Mouse (Mus musculus) ovary, postnatal 36 days (tissue): ENCODE measurements around the gene Alg9.

Experiments used
- DNase-seq: peaks from one replicate; pipeline ENCODE4 v3.0.0; 2022; ENCODE audit warnings: low spot score, mixed read lengths

The Alg9 gene

DNA sequence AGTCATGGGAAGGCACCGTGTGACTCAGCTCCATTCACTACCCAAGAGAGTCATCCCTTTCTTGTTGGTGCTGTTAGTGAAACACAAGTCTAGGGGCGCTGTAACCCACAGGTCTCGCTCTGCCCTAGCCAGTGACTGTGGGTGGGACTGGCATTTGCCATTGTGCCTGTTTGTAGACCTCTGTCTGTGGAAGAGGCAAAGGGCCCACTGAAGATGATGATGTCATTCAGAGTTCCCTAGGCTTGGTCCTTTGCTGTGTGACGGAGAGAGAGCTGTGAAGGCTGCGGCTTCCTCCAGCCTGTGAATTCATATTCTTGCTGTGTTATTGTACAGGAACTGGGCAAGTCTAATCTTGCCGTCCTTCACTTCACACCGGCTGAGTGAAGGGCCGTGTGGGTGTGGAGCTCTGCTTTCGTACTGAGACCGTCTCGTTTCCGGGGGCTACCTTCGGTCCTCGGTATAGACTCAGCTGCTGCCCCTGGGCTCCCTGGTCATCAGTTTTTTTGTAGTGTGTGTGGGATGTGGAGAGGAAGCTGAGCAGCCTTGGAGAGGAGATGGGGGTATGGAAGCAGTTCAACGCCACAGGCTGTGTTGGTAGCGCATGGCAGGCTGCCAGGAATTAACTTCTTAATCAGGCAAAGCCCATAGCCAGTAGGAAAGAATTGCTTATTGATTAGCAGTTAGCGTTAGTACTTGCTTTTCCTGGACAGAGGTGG, 78.0 kb downstream of the Alg9 start:
- peak; percentile 39 for DNase-seq

DNA sequence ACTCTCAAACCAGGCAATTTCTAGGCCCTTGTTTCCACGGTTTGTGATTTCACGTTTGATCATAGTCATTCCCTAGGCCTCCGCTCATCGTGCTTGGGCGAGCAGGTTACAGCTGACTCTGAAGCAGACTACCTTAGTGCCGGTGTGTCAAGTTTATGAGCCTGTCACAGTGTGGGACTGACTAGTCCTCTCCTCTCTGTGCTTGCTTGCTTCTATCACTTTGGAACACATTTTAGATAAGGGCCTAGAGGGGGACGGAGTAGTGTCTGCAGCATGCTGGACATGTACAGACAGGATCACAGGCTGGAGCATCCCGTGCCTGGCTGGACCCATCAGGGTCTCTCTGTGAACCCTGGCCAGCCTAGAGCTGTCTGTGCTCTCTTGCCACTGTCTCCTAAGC, 79.6 kb downstream of the Alg9 start:
- no peak for DNase-seq

DNA sequence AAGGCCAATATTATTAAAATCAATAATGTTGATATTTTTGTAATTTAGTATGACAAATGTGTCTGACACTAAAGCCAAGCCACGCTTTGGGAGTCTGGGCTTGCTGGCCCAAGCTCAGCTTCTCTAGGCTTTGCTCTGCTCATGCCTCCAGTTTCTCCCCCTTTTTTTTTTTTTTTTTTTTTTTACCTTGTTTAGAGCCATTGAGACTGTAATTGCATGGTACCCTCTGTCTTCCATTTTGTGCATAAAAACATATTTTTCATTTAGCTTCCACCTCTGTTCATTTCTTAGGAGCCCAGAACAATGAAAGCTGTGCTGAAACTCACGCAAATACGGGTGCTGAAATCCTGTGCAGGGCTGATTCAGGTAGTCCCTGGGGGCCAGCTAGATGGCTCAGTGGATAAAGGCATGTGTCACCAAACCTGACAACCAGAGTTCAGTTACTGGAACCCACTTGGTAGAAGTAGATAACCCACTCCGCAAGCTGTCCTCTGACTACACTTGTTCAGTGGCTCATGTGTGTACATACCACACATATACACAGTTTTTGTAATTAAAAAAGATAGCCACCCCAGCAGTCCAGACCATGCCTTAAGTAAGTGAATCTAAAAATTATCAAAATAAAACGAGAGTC, 80.4 kb downstream of the Alg9 start:
- DNase-seq, result no peak

DNA sequence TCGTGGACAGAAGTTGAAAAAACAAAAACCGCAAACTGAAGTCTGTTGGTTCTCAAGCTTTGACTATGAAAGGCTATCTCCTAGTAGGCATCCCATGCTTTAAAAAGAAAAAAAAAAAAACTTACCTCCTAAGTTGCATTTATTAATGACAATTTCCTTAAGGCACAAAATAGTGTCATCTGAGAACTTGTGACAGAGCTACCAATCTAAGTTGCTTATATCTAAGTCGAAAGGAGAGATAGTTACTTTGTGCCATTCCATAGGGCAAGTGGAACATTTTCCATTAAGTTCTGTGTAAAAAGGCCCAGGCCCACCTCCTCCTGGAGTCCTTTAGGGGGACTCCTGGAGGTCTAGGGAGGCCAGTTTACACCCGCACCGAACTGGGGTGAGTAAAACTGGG, 81.0 kb downstream of the Alg9 start:
- DNase-seq, result no peak

DNA sequence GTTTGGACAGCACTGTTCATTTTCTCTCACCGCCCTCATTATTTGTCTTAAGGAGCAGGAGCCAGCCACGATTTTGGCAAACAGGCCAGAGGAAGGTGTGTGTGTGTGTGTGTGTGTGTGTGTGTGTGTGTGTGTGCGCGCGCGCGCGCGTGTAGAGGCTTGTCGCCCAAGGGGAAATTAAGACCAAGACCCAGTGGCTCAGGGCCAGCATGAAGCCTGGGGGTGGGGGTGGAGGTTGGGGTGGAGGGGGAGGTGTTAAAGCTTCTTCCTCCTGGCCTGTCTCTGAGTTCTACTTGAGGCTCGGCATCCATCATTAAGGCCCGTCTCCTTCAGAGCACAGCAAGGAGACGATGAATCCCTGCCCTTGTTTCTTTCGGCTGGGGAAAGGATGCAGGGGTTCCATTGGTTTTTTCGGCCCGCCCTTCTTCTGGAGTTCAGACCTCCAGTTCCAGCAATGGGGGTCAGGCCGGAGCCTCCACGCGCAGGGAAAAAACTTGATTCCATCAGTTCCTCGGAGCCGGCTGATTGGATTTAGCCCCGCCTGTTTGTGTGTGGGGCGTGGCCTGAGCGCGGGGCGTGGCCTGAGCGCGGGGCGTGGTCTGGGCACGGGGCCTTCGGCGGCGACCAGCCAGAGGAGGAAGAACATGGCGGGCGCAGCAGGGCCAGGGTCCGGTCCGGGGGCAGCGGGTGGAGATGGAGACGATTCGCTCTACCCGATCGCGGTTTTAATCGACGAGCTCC, 81.7 kb downstream of the Alg9 start:
- peak; percentile 96 for DNase-seq

DNA sequence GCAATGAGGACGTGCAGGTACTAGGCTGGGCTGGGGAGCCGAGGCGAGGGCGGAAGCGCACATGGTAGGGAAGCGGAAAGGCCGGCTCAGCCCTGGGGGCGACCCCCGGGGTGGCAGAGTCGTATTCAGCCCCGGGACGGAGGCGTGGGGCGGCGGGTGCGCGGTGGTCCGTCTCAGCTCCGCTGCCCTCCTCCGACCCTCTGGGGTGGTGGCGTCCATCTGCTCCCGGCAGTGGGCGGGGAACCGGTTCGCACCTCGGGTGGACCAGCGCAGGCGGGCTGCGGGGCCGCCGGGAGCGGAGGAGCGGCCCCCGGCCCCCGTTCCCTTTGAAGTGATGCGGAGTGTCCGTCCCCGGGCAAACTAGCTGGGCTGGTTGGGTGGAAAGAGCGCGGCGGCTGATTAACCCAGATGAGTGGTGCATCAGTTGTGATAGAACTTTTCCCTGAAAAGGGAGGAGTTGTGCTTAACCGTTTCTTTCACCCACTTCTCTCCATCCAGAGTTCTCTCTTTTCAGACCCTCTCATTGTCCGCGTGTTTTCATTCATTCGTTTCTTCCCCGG, 82.3 kb downstream of the Alg9 start:
- no peak for DNase-seq

DNA sequence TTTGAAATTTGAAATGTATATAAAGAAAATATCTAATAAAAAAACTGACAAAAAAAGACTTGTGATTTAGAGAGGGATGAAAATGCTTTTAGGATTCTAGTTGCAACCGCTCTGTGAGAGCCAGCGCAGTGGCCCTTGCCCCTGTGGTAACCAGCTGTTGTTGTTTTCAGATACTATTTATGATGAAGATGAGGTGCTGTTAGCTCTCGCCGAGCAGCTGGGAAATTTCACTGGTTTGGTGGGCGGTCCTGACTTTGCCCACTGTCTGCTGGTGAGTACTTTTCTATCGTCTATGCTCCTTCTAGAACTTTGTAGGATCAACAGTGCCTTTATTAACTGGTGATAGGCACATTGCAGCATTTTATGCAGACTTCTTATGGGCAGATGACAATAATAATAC, 83.9 kb downstream of the Alg9 start:
- DNase-seq, result no peak

DNA sequence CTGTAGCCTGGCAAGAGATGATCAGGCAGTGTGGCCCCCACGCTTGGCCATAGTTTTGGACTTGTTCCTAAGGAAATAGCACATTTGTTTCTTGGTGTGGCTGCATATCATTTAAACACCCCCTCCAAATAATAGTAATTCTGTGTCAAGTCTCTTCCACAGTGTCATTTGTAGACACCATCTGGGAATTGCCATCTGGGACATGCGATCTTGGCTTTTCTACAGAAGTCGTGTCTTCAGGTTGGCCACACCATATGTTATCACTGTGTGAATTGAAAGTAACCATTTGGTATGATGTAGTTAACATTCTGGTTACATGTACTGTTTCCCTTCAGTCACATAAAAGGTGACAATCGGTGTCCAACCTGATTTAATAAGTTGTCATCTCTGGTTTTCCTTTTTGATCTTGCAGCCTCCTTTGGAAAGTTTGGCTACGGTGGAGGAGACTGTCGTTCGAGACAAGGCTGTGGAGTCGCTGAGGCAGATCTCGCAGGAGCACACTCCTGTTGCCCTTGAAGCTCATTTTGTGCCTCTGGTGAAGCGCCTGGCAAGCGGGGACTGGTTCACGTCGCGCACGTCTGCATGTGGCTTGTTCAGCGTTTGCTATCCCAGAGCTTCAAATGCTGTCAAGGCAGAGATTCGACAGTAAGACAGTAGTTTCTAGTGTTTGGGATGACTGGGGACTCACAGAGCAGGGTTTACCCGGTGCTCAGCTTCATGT, 86.5 kb downstream of the Alg9 start:
- no peak for DNase-seq

DNA sequence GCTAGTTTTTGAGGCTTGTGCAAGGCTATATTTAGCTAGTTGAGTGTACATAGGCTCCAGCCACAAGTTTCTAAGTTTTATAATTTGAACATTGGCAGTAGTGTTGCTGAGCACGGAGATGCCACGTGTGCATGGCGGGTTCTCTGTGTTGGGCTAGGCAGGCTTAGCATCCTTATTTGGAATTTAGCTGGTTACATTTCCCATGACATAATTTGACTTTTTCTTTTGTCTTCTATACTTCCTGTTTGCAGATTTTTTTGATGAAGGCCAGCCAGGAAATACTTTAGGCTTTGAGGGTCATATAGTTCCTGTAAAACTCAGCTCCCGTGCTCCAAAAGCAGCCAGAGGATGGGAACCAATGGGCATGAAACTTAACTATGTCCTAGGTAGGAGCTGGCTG, 89.0 kb downstream of the Alg9 start:
- no peak for DNase-seq

DNA sequence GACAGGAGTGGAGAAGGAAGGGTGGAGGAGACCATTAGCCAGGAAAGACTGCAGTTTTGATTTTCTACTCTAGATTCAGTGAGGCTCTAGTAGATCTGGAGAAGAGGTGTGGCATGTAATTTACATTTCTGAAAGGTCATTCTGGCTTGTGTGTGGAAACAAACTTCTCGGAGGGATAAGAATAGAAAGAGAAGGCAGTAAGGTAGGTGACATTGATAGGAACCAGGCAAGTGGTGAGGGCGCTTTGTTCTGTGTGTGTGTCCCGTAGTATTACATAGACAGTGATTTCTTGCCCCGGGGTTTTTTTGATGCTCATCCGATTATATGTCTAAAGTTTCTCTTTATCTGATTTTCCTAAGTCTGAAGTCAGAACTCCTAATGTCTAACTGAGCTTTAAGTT, 90.1 kb downstream of the Alg9 start:
- DNase-seq, result no peak

DNA sequence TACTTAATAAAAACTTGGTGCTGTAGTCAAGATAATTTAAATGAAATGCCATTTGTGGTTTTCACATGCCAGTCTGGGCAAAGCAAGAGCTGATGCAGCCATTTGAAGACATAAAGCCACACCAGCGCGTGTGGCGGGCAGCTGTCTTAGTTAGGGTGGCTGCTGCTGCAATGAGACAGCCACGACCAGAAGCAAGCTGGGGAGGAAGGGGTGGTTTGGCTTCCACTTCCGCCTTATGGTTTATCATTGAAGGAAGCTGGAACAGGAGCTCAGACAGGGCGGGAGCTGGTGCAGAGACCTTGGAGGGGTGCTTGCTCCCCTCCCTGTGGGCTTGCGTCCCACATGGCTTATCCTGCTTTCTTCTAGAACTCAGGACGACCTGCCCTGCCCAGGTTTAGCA, 91.0 kb downstream of the Alg9 start:
- no peak for DNase-seq

DNA sequence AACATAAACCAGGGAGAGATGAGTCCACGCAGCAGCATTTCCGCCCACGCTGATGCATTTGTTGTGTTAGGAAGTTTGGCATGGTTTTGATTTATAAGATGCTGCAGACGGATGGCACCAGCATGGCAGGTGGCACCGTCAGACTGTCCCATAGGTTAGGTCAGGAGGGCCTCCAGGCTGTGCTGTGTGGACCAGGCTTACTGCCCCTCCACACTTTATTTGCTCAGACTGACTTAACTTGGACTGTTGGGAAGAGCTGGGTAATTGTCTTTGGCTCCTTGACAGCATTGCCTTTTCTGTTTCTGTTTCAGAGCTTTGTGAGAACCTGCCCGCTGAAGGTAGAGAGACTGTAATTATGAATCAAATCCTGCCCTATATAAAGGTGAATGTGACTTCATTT, 92.2 kb downstream of the Alg9 start:
- no peak for DNase-seq

DNA sequence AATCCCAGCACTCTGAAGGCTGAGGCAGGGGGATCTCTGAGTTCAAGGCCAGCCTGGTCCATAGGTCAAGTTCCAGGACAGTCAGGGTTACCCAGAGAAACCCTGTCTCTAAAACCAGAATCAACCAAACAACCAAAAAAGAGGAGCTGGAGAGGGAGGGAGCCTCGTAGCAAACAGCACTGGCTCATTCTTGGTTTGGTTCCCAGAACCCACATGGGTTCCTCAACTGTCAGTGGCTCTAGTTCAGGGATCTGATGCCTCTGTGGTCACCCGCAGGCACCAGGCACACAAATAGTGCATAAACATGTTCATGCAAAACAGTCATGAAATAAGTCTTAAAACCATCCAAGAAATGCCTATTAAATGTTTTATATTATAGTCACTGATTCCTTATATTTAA, 93.4 kb downstream of the Alg9 start:
- DNase-seq, result no peak

DNA sequence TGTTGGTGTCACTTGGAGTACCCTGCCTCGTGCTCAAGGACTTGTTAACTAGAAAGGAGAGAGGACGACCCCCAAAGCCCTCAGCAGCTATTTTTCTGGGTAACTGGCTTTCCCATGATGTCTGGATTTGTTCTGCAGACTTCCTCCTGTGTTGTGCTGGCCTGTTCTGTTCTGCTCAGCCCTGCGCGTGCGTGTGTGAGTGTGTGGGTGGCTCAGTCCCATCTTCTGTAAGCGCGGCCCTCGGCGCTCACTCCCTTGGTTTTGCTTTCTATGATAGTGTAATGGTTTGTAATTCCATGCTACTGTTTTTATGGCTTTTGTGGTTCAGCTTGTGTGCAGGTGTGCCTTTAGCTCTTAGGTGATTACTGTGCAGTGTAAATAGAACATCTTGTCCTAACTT, 98.4 kb downstream of the Alg9 start:
- DNase-seq, result no peak

DNA sequence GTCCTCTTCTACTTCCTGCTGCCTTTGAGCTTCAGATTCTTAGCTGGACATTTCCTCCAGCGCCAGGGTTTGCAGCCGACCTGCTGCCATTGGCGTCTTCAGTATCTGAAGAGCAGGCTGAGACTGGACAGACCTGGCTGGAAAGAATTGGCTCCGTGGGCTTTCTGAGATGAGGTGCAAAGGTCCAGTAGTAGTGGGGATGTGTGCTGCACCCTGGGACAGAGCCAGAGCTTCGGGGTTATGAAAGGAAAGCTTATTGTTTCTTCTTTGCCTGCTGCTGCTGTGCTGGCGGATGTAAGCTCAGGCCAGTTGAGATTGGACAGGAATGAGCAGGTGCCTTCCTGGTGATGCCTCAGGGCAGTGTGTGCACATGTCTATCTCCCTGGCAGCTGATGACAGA, 99.2 kb downstream of the Alg9 start:
- no peak for DNase-seq

DNA sequence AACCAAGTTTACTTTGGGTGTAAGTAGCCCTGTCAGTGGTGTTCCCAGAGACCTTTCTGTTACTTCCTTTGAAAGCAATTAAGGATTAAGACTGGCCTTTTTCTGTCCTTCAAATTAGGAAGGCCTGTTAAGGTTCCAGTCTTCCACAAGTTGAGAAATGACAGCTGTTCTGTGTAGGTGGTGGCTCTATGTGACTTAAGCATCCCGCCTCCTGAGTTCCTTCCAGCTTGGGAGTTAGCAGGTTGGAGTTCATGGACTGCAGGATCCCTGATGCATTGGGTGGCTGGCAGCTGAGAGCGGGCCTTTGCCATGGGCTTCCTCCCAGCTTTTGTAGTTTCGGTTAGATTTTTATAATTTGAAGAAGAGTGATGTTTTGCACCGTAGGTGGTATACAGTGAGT, 100.7 kb downstream of the Alg9 start:
- no peak for DNase-seq

DNA sequence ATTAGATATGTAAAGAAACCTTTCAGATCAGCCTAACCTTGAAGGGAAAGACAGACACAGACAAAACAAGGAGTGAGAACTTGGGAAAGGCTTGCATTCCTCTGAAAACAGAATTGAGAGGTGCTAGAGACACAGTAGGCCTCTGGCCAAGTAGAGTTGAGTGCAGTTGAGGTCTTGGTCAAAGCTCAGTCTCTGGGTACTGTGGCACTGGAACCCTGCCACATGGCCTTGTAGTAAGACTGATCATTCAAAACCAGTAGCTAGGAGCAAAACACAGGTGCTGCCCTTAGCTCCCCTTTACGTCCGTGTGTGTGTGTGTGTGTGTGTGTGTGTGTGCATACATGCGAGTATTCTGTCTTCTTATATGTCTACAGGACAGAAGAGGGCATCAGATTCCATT, 101.5 kb downstream of the Alg9 start:
- peak; percentile 42 for DNase-seq

DNA sequence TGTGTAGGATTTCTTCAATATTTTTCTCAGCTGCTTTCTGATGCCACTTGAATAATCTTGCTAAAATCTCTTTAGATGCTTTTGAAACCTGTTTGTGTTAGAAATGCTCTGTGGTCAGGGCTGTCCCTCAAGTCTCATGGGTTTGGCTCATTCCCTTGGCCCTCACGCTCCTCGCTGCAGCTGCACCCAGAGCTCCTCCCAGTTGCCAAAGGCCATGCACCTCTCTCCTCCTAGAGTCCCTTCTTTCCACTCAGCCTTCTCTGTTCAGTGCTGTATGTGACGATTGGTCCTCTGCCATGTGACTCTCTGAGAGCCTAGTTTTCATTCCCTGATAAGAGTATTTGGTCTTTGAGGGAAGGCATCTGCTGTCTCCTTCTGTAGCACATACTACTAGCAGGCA, 102.6 kb downstream of the Alg9 start:
- no peak for DNase-seq

DNA sequence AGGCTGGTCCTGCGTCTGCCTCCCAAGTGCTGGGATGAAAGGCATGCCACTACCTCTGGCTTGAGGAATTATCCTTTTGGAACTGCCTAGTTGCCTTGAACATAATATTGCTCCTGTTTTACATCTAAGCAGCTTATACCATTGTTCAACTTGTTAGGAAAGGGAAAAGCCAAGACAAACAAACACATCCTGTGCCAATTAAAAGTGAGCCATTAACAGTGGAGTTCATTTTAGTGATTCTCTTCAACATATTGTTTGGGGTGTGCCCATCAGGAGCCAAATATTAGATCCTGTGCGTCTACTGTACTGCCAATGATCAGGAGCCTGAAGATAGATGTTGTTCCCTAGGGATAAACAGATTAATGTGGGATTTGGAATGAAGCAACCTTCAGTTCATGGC, 107.4 kb downstream of the Alg9 start:
- no peak for DNase-seq

DNA sequence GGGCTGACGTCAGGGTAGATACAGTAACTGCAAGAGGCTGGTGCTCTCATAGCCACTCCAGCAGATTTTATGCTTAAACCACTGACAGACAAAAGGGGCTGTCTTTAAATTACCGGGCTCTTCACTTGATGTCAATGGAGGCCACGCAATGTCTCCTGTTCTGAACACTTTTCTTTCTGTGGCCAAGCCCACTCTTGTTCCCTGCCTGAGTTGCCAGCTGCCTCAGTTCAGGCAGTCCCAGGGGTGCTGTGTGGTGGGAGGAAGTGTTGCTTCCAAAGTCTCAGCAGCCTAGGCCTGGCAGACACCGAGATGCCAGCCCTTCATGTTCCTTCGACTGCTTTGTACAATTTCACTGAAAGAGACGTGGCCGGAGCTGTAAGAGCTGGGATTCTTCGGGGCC, 109.3 kb downstream of the Alg9 start:
- no peak for DNase-seq

DNA sequence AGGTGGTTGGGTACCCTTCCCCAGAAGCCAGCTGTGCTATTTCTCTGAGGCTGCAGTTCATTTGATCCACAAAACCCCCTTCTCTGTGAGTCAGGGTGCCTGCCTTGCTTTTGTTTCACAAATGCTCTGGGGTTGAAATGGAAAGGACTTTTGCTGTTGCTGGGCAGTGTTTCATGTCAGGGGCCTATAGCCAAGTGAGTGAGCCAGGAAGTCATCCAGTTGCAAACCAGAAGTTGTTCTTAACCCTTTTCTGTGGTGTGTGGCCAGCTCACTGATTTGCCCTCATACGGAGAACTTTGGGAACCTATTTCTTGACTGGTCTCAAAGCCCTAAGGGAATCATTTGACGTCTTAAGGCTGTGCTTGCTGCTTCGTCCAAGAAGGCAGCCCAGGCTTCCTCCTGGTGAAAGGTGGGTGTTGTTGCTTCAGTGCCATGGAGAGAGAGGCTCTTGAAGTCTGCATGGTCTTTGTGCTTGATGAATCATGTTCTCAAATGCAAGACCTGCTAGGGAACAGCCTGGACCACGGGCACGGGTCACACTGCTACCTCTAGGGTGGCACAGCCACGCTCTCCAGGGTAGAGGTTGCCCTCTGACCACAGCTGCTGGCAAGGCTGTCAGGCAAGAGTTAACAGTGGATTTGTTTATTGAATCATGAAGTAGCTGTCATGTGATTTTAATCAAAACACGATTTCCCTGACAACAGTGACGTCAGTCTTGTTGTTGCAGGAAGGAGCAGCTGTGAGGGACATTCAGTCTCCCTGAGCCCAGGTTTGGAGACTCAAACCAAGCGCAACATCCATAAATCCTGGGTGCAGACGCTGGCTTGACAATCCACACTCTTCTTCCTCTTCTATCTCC, 110.2 kb downstream of the Alg9 start:
- DNase-seq, result peak; percentile 40

DNA sequence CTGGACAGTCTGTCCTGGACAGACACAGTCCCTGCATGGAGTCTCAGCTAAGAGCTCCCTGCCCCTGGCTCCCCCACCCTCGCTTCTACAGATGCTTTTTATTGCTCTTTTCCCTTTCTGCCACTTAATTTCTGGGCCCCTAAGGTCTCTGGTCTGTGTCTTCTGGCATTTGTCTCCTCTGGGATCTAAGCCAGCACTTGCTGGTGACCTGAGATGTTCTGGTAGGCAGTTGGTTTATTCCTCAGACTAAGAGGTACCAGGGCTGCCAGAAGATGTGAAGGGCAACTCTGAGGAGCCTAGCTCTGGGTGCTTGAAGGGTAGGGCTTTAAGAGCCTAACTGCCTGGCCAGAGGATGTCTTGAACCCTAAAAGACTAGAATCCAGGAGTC, 110.8 kb downstream of the Alg9 start:
- no peak for DNase-seq
